ENCODE assay signal across 30 mouse cellular contexts in genomic region chr2:164734839-164735238, GRCm38 (mm10). TPM values are rescaled to one million over a fixed set of nuclear protein-coding genes. Genes with fewer than 3 reads are reported as not detected.
"Had no signal": no experiment of that assay in that cellular context is flagged by ENCODE, and none has a peak within 500 bp of the region (broad histone marks: within the 10 kb centered on the region; RNA-seq: fewer than 3 reads in every experiment).

No protein-coding gene starts in this region.

- H3K4me2 ChIP-seq: heart, embryonic 11.5 days; heart, embryonic 13.5 days; heart, embryonic 15.5 days; hindbrain, embryonic 13.5 days; hindbrain, embryonic 15.5 days; kidney, embryonic 15.5 days; limb, embryonic 13.5 days; limb, embryonic 15.5 days; liver, embryonic 12.5 days had no signal

- H3K4me3 ChIP-seq: heart, adult 2 months; heart, embryonic 13.5 days; heart, embryonic 15.5 days; hindbrain, embryonic 13.5 days; hindbrain, embryonic 15.5 days; kidney, embryonic 15.5 days; limb, embryonic 13.5 days; limb, embryonic 15.5 days; liver, embryonic 12.5 days had no signal

- H3K27me3 ChIP-seq: heart, embryonic 15.5 days; hindbrain, embryonic 15.5 days; kidney, embryonic 15.5 days; limb, embryonic 13.5 days; limb, embryonic 15.5 days had no signal

- H3K36me3 ChIP-seq: heart, embryonic 13.5 days; heart, embryonic 15.5 days; hindbrain, embryonic 13.5 days; hindbrain, embryonic 15.5 days; kidney, embryonic 15.5 days; limb, embryonic 13.5 days; limb, embryonic 15.5 days; liver, embryonic 12.5 days had no signal

- H3K9me3 ChIP-seq: heart, embryonic 13.5 days; heart, embryonic 15.5 days; hindbrain, embryonic 13.5 days; hindbrain, embryonic 15.5 days; kidney, embryonic 15.5 days; limb, embryonic 13.5 days; limb, embryonic 15.5 days; liver, embryonic 12.5 days had no signal

- H3K9ac ChIP-seq: heart, embryonic 13.5 days; heart, embryonic 15.5 days; hindbrain, embryonic 13.5 days; hindbrain, embryonic 15.5 days; kidney, embryonic 15.5 days; limb, embryonic 13.5 days; limb, embryonic 15.5 days; liver, embryonic 12.5 days had no signal

- H3K4me1 ChIP-seq: heart, embryonic 13.5 days; heart, embryonic 15.5 days; hindbrain, embryonic 13.5 days; hindbrain, embryonic 15.5 days; kidney, embryonic 15.5 days; limb, embryonic 13.5 days; limb, embryonic 15.5 days; liver, embryonic 12.5 days had no signal

- ATAC-seq: hindbrain, postnatal 0 days; liver, embryonic 12.5 days had no signal

- DNase-seq: gastrocnemius, postnatal 14 days; gastrocnemius, postnatal 36 days; heart, adult 11 months; heart, adult 2 months; heart, postnatal 14 days; heart, postnatal 36 days; kidney, adult 11 months; kidney, adult 2 months; kidney, adult 9 months; kidney, postnatal 14 days; kidney, postnatal 36 days; layer of hippocampus, adult 9-11 months; layer of hippocampus, postnatal 36 days; left cerebral cortex, postnatal 4 days had no signal

- H3K27ac ChIP-seq: heart, adult 2 months; heart, embryonic 13.5 days; heart, embryonic 15.5 days; hindbrain, embryonic 13.5 days; hindbrain, embryonic 15.5 days; hindbrain, postnatal 0 days; kidney, embryonic 15.5 days; kidney, postnatal 0 days; limb, embryonic 13.5 days; liver, embryonic 12.5 days had no signal

RNA-seq across cellular contexts. Expression of gene Spint5, which starts 19.7 kb away (rescaled TPM):
- polyA plus RNA-seq: heart, adult 2 months; heart, embryonic 11.5 days; heart, embryonic 13.5 days; heart, embryonic 15.5 days; heart, postnatal 0 days; hindbrain, embryonic 11.5 days; hindbrain, embryonic 13.5 days; hindbrain, embryonic 15.5 days; hindbrain, postnatal 0 days; kidney, adult 2 months; kidney, embryonic 15.5 days; kidney, postnatal 0 days; large intestine, adult 2 months; limb, embryonic 11.5 days; limb, embryonic 13.5 days; limb, embryonic 15.5 days; liver, adult 2 months; liver, embryonic 12.5 days had no signal

RNA-seq across cellular contexts. Expression of gene Spint4, which starts 36.5 kb away (rescaled TPM):
- polyA plus RNA-seq: heart, adult 2 months; heart, embryonic 11.5 days; heart, embryonic 13.5 days; heart, embryonic 15.5 days; heart, postnatal 0 days; hindbrain, embryonic 11.5 days; hindbrain, embryonic 13.5 days; hindbrain, embryonic 15.5 days; hindbrain, postnatal 0 days; kidney, adult 2 months; large intestine, adult 2 months; limb, embryonic 11.5 days; limb, embryonic 13.5 days; limb, embryonic 15.5 days; liver, adult 2 months; liver, embryonic 12.5 days had no signal
